Mouse (Mus musculus): ENCODE results near the gene Amigo2.
A peak's percentile ranks its signal among the peaks of the same experiment; 100 is the strongest.

The Amigo2 gene

GRCm38 (mm10) chr15:97267094-97267695 lies 20.1 kb upstream of the Amigo2 start:
- no peak for DNase-seq (ENCODE audit: low spot score in 2 of 2)

- no peak for DNase-seq (ENCODE audit: low spot score in 2 of 2)
Observed at GRCm38 (mm10) chr15:97266236-97266845, 19.3 kb upstream of the Amigo2 start.

DNA sequence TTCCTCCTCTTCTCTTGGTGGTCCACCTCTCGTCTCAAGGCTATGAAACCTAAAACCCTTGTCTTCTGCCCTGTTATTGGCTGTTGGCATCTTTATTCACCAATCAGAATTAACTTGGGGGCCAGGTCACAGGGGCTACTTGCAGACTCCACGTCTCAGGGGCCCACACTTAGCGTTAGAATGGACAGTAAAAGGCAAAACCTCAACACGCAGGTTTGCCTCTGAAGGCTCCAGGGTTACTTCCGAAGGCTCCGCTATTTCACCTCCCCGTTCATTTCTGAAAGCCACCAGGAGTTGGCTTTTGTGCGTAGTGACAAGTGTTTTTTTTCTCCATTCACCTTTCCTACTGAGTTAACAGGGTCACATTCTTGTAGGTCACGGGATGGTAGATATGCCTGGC lies 15.2 kb upstream of the Amigo2 start:
- no peak for DNase-seq (ENCODE audit: low spot score in 2 of 2)

DNA sequence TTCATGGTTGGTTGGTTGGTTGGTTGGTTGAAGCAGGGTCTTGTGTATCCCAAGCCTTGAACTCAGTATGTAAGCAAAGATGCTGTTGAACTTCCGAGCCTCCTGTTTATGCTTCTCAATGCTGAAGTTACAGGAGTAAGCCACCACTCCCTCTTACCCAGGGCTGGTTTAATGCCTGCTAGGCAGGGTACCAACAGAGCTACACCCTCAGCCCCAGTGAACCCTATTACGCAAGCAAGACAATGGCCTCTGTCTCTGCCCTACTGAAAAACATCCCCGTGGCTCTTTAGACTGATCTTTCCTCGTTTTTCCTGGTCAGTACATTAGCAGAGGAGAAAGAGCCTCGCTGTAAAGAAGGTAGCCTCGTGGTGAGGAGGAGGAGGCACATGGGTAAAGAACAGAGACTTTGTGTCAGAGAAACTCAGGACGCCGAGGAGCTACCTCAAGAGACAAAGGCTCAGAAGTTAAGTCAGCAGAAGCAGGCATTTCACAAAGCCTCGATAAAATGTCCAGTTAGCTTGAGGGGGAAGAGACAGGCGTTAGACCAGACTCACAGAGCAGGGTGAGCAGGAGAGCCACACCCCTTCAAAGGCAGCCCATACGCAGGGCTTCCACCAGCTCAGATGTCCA lies 13.0 kb upstream of the Amigo2 start:
- no peak for DNase-seq (ENCODE audit: low spot score in 2 of 2)

GRCm38 (mm10) chr15:97259300-97259699 lies 12.2 kb upstream of the Amigo2 start:
- peak in 1 of 2 experiments; percentile 71 for DNase-seq (ENCODE audit: low spot score in 2 of 2)

GRCm38 (mm10) chr15:97258483-97259230 lies 11.6 kb upstream of the Amigo2 start:
- no peak for DNase-seq (ENCODE audit: low spot score in 2 of 2)

DNA sequence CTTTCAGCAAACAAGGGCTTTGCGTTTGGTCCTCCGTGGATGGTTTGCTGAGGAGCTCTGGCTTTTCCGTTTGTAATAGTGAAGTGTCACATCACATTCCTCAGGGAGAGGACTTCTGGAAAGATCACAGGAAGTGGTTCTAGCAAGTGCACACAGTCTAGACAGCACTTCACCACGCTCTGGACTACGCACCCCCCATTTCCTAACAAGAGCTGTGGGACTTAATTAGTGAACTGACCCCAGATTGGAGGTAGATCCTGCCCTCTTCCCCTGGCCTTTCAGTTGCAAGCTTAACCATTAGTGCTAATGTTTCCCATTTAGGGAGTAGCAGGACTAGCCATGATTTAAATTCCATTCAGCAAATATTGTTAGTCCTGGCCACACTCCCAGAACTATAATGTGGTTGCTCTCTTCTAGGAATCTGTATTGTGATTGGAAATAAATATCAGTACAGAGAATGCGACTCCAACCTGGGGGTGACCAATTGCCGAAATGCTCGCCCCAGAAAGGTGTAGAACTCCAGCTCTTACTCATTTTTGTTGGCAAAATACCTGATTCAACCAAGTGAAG lies 10.2 kb upstream of the Amigo2 start:
- DNase-seq (ENCODE audit: low spot score in 2 of 2) = no peak

GRCm38 (mm10) chr15:97256411-97256810 lies 9.3 kb upstream of the Amigo2 start:
- DNase-seq (ENCODE audit: low spot score in 2 of 2) = no peak

DNA sequence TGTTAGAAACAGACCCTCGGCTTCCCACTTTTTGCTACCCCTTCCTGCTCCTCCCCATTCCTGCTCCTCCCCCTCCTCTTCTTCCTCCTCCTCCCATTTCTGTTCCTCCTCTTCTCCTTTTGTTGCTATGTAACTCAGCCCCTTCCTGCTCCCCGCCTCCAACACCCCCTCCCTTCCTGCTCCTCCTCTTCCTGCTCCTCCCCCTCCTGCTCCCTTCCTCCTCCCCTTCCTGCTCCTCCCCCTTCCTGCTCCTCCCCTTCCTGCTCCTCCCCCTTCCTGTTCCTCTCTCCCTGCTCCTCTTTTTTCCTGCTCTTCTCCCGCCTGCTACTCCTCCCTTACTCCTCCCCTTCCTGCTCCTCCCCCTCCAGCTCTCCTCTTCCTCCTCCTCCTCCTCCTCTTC lies 8.7 kb upstream of the Amigo2 start:
- DNase-seq (ENCODE audit: low spot score in 2 of 2) = no peak

DNA sequence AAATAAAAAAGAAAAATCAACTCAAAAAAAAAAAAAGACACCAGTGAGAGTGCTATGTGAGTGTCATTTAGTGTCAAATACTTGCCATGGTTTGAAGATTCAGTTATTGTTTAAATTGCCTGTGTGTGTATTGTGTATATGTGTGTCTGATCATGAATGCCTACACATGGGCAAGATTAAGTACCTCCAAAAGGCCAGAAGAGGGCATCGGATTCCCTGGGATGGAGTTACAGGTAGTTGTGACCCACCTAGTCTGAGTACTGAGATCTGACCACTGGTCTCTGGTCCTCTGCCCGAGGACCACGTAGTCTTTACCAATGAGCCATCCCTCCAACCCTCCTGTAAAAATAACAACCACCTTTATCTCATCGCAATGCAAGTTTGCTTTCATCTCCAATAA lies 7.3 kb upstream of the Amigo2 start:
- DNase-seq (ENCODE audit: low spot score in 2 of 2) = no peak

DNA sequence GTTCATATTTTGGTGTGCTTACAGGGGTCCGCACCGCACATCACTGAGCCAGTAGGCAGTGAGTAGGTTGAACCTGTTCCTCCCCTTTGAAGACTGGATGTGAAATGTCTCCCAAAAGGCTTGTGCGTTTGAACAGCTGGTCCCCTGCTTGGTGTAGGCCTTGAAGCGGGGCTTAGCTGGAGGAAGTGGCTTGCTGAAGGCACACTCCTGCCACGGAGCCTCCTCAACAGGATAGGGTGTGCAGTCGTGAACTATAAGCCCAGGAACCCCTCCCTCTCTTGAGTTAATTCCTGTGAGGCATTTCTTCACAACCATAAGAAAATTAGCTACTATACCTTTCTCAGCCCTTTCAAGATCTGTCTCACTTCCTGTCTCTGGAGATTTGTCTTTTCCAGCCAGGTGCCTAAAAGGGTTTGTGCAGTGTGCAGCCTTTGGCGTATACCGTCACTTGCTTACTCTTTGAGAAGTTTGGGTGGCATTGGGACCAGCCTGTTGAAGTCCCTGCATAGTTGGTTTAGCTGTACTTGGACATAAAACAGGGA lies 5.5 kb upstream of the Amigo2 start:
- peak in 1 of 2 experiments; percentile 27 for DNase-seq (ENCODE audit: low spot score in 2 of 2)

DNA sequence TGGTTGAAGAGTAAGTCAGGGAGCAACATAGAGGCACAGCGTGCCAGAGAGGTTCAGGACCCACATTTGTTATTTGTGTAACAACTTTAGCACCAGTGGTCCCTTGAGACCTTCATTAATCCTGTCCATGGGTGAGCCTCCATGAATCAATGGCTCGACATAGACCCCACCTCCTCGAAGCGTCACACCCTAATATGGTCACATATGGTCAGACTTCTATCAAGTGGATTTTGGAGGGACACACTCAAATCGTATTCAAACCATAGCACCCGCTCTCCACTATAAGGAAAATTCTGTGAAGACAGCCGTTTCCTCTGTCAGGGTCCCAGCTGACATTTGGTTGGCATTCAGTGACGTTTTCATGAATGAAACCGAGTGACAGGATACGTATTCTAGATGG lies 2.2 kb upstream of the Amigo2 start:
- no peak for DNase-seq (ENCODE audit: low spot score in 2 of 2)

DNA sequence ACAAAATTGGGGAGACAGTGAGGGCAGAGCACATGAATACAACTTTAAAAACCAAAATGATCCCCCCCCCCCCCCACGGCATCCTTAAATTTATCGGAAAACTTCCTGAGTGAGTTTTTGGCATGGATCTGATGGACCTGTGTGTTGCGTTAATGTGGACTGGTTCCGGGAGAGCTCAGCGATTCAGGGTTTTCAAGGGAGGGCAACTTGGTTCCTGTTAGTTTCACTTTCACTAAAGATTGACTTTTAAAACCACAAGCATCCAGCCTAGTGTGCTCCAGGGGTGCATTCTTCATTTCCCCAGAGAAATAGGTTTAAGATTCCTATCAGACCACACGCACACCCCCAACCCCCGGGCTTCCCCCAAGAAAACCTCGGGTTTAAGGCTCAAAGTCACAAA lies 1.2 kb upstream of the Amigo2 start:
- peak in 1 of 2 experiments; percentile 20 for DNase-seq (ENCODE audit: low spot score in 2 of 2)

DNA sequence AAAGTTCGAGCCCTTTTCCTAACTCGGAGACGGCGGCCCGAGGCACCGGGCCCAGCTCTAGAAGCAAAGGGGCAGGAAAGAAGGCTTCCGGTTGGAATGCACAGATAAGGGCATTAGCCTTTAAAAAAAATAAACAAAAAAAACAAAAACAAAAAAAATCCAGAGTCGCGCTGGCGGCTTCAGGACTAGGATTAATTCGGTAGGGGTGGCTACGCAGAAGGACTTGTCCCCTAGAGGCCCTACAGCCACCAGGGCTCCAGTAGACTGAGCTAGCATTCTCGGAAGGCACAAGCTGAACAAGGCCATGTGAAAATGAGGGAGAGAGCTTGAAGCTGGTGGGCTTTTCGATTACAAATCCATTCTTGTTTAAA lies 689 bp upstream of the Amigo2 start:
- DNase-seq (ENCODE audit: low spot score in 2 of 2) = peak; percentile 16 to 29

GRCm38 (mm10) chr15:97246256-97246655 lies 831 bp downstream of the Amigo2 start:
- no peak for DNase-seq (ENCODE audit: low spot score in 2 of 2)

DNA sequence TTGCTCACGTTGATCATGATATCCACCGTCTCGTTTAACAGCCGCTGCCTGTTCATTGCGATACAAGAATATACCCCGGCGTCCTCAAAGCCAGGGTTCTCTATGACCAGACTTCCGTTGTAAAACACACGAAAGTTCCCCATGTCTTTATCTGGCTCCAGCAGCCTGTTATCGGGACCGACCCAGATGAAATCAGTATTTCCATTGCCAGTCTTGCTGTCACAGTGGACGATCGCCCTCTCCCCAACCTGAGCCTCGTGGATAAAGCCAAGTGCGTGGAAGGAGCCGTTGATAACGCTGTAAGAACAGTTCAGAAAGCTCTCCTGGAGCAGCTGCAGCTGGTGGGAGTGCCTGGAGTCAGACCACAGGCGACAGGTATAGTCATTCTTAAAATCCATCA lies 1.7 kb downstream of the Amigo2 start:
- DNase-seq (ENCODE audit: low spot score in 2 of 2) = peak in 1 of 2 experiments; percentile 28

- peak; percentile 31 to 69 for DNase-seq (ENCODE audit: low spot score in 2 of 2)
Observed at GRCm38 (mm10) chr15:97236943-97237342, 10.1 kb downstream of the Amigo2 start.

GRCm38 (mm10) chr15:97235183-97235582 lies 11.9 kb downstream of the Amigo2 start:
- peak; percentile 34 to 56 for DNase-seq (ENCODE audit: low spot score in 2 of 2)

GRCm38 (mm10) chr15:97234076-97234475 lies 13.0 kb downstream of the Amigo2 start:
- DNase-seq (ENCODE audit: low spot score in 2 of 2) = no peak

DNA sequence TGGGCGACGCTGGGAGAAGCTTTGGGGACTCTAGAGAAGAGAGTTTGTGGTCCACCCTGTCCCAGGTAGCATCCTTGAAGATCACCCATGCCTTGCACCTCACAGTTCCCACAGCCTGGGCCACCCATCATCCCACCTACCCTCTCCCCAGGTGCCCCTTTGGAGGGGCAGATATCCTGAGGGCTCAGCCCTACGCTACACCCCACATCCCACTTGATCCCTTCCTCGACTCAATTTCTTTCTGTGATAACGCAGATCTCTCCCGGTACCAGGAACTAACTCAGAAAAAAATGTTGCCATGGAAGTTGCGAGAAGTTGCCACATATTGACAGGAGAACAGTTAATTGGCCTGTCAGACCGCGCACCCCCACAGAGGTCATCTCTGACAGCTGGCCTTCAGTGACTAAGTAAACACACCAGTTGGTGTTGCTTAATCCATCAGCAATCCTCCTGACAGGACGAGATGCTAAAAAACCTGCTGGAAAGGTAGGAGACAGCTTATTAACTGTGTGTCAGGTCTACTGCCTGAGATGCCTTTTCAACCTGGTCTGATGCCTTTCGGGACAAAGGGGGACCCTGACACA lies 17.5 kb downstream of the Amigo2 start:
- DNase-seq (ENCODE audit: low spot score in 2 of 2) = no peak

- no peak for DNase-seq (ENCODE audit: low spot score in 2 of 2)
Observed at GRCm38 (mm10) chr15:97224003-97224402, 23.1 kb downstream of the Amigo2 start.

- DNase-seq (ENCODE audit: low spot score in 2 of 2) = no peak
Observed at GRCm38 (mm10) chr15:97223431-97223830, 23.7 kb downstream of the Amigo2 start.

Data from natural killer cell, adult 2 months (primary cell).